Mouse (Mus musculus): Measurements from ENCODE around the gene Srpk3.

Srpk3 gene

DNA sequence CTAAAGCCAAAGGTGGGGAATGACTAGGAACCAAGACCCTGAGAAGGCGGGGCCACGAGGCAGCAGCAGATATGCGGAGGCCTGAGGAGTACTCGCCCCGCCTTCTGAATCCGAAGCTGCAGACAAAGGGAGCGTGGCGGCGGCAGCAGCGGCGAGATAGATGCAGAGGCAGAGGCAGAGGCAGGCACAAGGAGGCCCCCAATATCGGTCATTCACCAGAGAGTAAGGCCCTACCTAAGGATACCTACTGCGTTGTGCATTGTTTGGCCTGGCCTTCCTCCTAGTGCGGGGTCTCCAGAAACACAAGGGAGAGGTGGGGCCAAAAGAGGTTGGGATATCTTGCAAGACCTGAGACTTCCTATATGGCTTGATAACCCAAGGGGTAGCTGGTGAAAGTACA lies 40.9 kb downstream of the Srpk3 start:
- no peak for DNase-seq

DNA sequence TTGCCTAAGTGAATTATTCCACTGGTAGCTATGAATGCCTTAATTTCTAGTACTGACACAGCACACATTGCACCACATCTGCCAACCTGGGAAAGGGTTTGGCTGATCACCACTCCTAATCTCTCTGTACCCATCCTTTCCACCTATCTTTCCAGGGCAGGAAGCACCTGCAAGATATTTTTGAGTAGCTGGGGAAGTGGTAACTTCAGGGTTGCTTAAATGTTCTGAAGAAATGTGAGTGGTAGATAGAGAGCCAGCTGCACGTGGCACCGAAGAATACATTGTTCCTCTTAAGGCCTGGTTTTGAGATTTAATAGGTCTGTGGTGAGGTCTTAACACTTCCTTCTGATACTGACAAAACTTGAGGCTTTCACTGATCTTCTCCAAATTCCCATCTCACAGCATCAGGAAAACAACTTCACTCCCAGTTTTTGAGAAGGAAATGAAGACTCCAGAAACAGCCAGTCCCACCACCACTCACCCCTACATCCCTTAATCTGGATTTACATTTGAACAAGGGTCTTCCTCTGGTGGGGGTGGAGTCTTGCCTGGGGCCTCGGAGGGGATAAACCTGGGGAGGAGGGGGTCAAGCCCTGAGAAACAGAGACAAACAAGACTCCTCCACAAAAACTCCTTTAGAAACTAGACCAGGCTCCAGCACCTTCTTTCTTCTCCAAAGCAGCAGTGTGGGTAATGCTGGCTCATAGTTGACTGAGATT lies 42.5 kb downstream of the Srpk3 start:
- DNase-seq, result no peak

DNA sequence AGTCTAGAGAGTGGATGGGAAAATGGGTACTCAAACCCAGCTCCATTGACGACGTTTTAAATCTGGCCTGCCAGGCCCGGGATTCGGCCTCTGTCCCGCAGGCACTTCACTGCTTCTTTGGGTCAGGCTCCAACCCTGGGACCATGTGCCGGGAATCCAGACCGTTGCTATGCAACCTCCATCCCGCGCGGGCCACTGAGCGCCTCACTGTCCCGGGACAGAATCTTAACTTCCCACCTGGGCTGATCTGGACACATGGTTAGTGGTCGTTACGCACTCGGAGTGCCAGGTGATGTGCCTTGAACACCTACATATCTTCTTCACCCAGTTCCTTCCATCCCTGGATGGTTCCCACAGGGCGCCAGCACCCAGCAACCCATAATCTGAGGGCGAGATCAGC lies 49.5 kb downstream of the Srpk3 start:
- peak; percentile 35 to 37 for DNase-seq

DNA sequence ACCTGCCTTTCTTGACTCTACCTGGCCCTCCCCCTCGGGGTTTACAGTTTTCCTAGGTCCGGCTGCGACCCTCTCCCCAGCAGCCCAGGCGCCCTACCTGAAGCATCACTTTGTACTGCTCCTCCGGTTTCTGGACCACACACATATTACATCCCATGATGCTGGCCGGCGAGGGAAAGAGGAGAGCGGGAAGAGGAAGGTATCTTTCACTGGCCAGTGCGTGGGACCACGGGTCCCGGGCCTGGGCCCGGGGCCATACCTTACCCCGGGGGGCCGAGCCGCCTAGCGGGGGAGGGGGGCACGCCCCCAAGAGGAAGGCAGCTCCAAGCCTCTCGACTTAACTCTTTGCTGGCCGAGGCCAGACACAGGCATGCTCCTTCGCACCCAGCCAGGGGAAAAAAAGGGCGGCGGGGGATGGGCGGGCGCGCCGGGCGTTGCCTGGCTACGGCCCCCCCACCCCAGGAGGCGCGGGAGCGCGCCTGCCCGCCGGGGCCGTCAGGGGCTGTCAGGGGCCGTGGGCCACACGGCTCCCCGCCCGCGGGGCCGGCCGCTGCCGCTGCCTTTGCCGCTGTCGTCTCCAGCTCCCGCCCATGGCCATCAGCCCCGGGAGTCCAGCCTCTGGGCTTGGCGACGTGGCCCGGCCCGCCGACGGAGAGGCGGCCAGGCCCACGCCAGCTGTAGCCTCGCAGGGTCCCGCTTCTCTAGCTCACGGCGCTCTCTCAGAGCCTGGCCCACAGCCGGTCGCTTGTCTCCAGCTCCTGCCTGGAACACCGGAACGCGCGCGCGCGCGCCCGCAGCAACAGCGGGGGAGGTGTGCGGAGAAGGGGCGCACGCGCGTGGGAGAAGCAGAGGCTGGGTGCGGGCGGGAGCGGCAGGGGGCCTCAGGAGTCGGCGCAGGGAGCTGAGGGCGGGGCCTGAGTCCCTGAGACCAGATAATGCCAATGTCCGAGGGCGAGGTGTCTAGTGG lies 50.3 kb downstream of the Srpk3 start, which contains the start of gene Pdzd4:
Pdzd4 (minus strand) TSS at position 785 of the 967 bp plus-strand sequence.
- DNase-seq, result peak; percentile 78 to 90
